Mouse (Mus musculus) heart, embryonic 12.5 days (tissue): ENCODE data around the gene Ssxb3. TPM values are rescaled to one million over a fixed set of nuclear protein-coding genes. Genes with fewer than 3 reads are reported as not detected.
"Not testable (repeated sequence)": the region's sequence is repeated elsewhere in the genome, so short reads cannot be mapped to it uniquely, and the experiment has no call there.

ENCODE experiments used
- ATAC-seq: fragments of 200-750 bp; cut with Nextera tagmentation; 2 replicates; pipeline ENCODE4 v1.8.0; 2017; ENCODE audit warnings: moderate TSS enrichment, moderate library complexity; ENCODE audit not compliant: insufficient number of reproducible peaks, low FRiP score
- H3K27ac ChIP-seq: fragments of 300-500 bp; sonication (generic); 2 replicates; pipeline ENCODE4 v1.5.1; 2016; ENCODE audit warnings: mild to moderate bottlenecking, moderate library complexity; ENCODE audit not compliant: poor library complexity, severe bottlenecking
- H3K27me3 ChIP-seq: fragments of 300-500 bp; sonication (generic); replicated peaks from 2 replicates; pipeline ENCODE4 v1.6.1; 2016; ENCODE audit warnings: mild to moderate bottlenecking, moderate library complexity
- H3K36me3 ChIP-seq: fragments of 300-500 bp; sonication (generic); 2 replicates; pipeline ENCODE4 v1.6.1; 2016; ENCODE audit warnings: mild to moderate bottlenecking, moderate library complexity
- H3K4me1 ChIP-seq: fragments of 300-500 bp; sonication (generic); replicated peaks from 2 replicates; pipeline ENCODE4 v1.6.1; 2016; ENCODE audit warnings: mild to moderate bottlenecking
- H3K4me2 ChIP-seq: fragments of 300-500 bp; sonication (generic); 2 replicates; pipeline ENCODE4 v1.6.1; 2016; ENCODE audit warnings: mild to moderate bottlenecking, moderate library complexity
- H3K4me3 ChIP-seq: fragments of 300-500 bp; sonication (generic); 2 replicates; pipeline ENCODE4 v1.5.1; 2016; ENCODE audit warnings: mild to moderate bottlenecking
- H3K9ac ChIP-seq: fragments of 300-500 bp; sonication (generic); 2 replicates; pipeline ENCODE4 v1.6.1; 2016; ENCODE audit warnings: mild to moderate bottlenecking, moderate library complexity
- H3K9me3 ChIP-seq: fragments of 300-500 bp; sonication (generic); replicated peaks from 2 replicates; pipeline ENCODE4 v1.6.1; 2016; ENCODE audit warnings: mild to moderate bottlenecking, moderate library complexity
- WGBS: fragments of 180-500 bp; shearing (Covaris S2); methylation state at CpG from one replicate; pipeline ENCODE4 v1.1.7; 2016; 5-methylcytosine and 5-hydroxymethylcytosine counted together
- polyA plus RNA-seq: library from polyadenylated mRNA; unstranded; fragments of >200 nt; fragmentation: Nextera tagmentation; extraction: Ambion mirVana; gene quantifications from 2 replicates; pipeline ENCODE4 v1.2.1, GENCODE M21; 2016

The Ssxb3 gene
- not detected in 2 replicates for polyA plus RNA-seq

DNA sequence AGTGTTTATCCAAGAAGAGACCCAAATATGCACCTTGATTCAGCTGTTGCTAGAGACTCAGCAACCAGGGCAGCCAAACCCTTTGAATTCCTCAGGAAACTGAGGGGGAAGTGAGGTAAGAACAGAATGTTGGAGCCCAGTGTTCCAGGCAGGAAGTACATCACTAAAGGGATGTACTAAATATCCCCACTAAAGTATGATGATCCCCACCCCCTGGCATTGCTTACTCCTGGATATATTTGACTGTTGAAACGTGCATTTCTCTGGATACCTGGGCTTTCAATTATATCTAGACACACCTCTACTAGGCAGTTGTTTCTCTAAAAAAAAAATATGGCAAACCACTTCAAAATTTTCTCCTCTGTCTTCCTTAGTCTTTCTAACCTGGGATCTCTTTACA is at the start of gene Ssxb3:
Gene Ssxb3 (minus strand): TSS at position 101 of the 400 bp plus-strand sequence.
- H3K4me3 ChIP-seq, H3K27ac ChIP-seq, H3K4me1 ChIP-seq, ATAC-seq, H3K9ac ChIP-seq, H3K36me3 ChIP-seq, H3K4me2 ChIP-seq, H3K27me3 ChIP-seq, H3K9me3 ChIP-seq: not testable (repeated sequence)
- 12% methylated on average over 1 of the region's 1 CpGs for WGBS

DNA sequence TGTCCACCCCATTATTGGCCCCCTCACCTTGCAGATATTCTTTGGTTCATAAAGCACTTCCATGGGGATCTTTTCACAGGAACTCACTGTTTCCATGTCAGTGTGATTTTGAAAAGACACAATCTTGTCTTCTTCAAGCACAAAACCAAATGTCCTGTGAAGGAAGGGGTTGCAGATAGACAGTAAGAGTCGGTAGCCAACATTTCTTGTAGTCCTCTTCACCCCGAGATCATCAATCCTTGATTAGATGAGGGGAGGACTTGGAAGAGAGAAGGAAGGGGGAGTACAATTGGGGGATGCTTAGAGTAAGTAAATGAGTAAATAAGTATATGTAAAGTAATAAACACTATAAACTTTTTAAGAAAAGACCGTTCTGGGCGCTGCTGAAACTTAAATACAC is 43.5 kb downstream of the Ssxb3 start, which contains the start of gene Ssxb6:
Gene Ssxb6 (minus strand): TSS at position 101 of the 400 bp plus-strand sequence.
- H3K4me2 ChIP-seq, H3K4me1 ChIP-seq, ATAC-seq, H3K9me3 ChIP-seq, H3K27ac ChIP-seq, H3K4me3 ChIP-seq, H3K9ac ChIP-seq, H3K36me3 ChIP-seq, H3K27me3 ChIP-seq: not testable (repeated sequence)
- 61% methylated on average over 4 of the region's 4 CpGs for WGBS

Other genes starting within 250 kb of the Ssxb3 start
- not detected in 2 replicates for gene Ssxb9, start 224.8 kb downstream of the Ssxb3 start, polyA plus RNA-seq
- not detected in 2 replicates for gene Ssxb1, start 178.5 kb downstream of the Ssxb3 start, polyA plus RNA-seq
- not detected in 2 replicates for gene Ssxb2, start 130.1 kb downstream of the Ssxb3 start, polyA plus RNA-seq
- gene Gm14459, start 66.9 kb downstream of the Ssxb3 start, polyA plus RNA-seq = not detected in 2 replicates
- gene Ssxb6, start 43.6 kb downstream of the Ssxb3 start, polyA plus RNA-seq = not detected in 2 replicates
- gene Ssxb8, start 99.0 kb upstream of the Ssxb3 start, polyA plus RNA-seq = not detected in 2 replicates
- gene Ssx9, start 156.6 kb upstream of the Ssxb3 start, polyA plus RNA-seq = not detected in 2 replicates
- not detected in 2 replicates for gene Ssxb5, start 211.9 kb upstream of the Ssxb3 start, polyA plus RNA-seq